Mouse (Mus musculus): ENCODE results near the gene Olfr1191-ps1.
"Not testable (repeated sequence)": the region's sequence is repeated elsewhere in the genome, so short reads cannot be mapped to it uniquely, and the experiment has no call there.

Gene Olfr1191-ps1

DNA sequence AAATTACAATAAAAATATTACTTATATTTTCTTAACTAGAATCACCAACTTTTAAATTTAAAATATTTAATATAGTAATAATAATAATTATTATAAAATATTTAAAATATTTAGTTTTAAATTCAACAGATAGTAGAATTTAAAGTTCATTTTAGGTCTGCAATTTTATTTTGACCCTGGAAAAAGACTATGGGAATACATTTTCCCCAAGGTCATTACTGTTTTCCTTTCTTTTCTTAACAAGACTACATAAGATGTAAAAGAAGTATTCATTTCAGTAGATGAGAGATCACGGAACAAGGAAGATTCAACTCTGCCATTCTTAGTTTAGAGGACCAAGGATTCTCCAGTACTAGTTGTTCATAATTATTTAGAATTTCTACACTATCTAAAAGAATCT lies at the start of gene Olfr1191-ps1:
TSS of gene Olfr1191-ps1 (plus strand) at position 301 of the 400 bp plus-strand sequence.
- DNase-seq = not testable (repeated sequence)

DNA sequence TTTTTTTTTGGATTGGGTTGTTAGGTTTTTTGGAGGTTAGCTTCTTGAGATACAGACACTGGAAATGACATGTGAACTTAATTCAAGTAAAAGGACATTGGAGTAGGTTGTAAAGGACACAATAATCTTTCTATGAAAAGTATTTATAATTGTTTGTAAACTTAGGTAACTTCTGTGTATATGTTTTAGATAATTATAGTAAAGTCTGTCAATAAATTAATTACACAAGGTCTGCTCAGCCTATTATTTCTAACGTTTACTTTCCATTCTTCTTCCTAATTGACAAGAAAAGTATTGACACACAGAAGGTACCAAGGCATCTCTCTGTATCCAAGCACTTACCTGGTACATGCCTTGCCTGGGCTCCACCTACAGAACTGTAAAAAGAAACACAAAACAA lies 7.9 kb downstream of the Olfr1191-ps1 start, which contains the start of gene Olfr1192-ps1:
TSS of gene Olfr1192-ps1 (plus strand) at position 301 of the 400 bp plus-strand sequence.
- no peak for DNase-seq

GRCm38 (mm10) chr2:88675328-88675727 lies 35.0 kb downstream of the Olfr1191-ps1 start, which contains the start of gene Olfr1193:
Gene Olfr1193 (plus strand): TSS chr2:88675628.
- not testable (repeated sequence) for DNase-seq

DNA sequence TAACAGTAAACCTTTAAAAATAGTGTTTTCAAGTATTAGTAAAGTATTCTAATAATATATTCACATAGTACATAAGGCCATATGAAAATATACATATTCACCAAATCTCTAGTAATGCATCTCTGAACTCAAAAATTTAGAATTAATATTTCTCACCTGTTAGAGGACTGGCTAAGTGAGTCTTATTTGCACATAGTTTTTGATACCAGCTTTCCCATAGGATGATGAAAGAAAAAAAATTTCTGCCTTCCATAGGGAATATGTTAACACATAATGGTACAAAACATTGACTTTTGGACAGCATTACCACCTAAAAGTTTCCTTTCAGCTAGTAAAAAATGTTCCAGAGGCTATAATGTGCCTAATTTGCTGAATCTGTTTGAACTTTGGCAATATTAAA lies 48.7 kb downstream of the Olfr1191-ps1 start, which contains the start of gene Olfr1195:
TSS of gene Olfr1195 (minus strand) at position 101 of the 400 bp plus-strand sequence.
- no peak for DNase-seq

Data from kidney, adult 8-10 months (tissue).